Mouse (Mus musculus) liver, embryonic 14.5 days (tissue): ENCODE results near the gene Eef1b2. TPM values are rescaled to one million over a fixed set of nuclear protein-coding genes. Genes with fewer than 3 reads are reported as not detected.

Experiments
- ATAC-seq: fragments of 200-750 bp; cut with Nextera tagmentation; 2 replicates; pipeline ENCODE4 v1.8.0; 2017; ENCODE audit warnings: moderate number of reproducible peaks, mild to moderate bottlenecking, moderate library complexity; ENCODE audit not compliant: insufficient read depth
- DNase-seq, 3 experiments: peaks; one replicate each; pipeline ENCODE4 v3.0.0-alpha.2; 2012 to 2013; ENCODE audit warnings: low read depth in 3 of 3, low spot score in 3 of 3
- H3K27ac ChIP-seq: fragments of 300-500 bp; sonication (generic); 2 replicates; pipeline ENCODE4 v1.5.1; 2014; ENCODE audit warnings: moderate library complexity, mild to moderate bottlenecking, control low read depth, inconsistent platforms
- H3K27me3 ChIP-seq: fragments of 300-500 bp; sonication (generic); 2 replicates; pipeline ENCODE4 v1.6.1; 2014; ENCODE audit warnings: mild to moderate bottlenecking, low read length, moderate library complexity; ENCODE audit not compliant: control insufficient read depth, insufficient read depth
- H3K36me3 ChIP-seq: fragments of 300-500 bp; sonication (generic); replicated peaks from 2 replicates; pipeline ENCODE4 v1.6.1; 2014; ENCODE audit warnings: low read depth; ENCODE audit not compliant: control insufficient read depth, insufficient read depth
- H3K4me1 ChIP-seq, 2 experiments: fragments of 200-500 bp in 1 of 2; fragments of 300-500 bp in 1 of 2; sonication (generic) in 1 of 2; replicated peaks; 2 replicates each; pipeline ENCODE4 v1.6.1; 2012 to 2014; ENCODE audit warnings: antibody characterized with exemption in 1 of 2, inconsistent platforms in 1 of 2, low read length in 1 of 2; ENCODE audit not compliant: control insufficient read depth in 2 of 2, insufficient read depth in 2 of 2
- H3K4me2 ChIP-seq: fragments of 300-500 bp; sonication (generic); 2 replicates; pipeline ENCODE4 v1.6.1; 2014; ENCODE audit warnings: low read depth, mild to moderate bottlenecking, control low read depth, moderate library complexity
- H3K4me3 ChIP-seq, 2 experiments: fragments of 200-500 bp in 1 of 2; fragments of 300-500 bp in 1 of 2; sonication (generic) in 1 of 2; 2 replicates each; pipeline ENCODE4 v1.5.1; 2012 to 2014; ENCODE audit warnings: low read depth in 2 of 2, low read length in 2 of 2, mild to moderate bottlenecking in 2 of 2, control low read depth in 1 of 2, inconsistent platforms in 1 of 2, moderate library complexity in 1 of 2; ENCODE audit not compliant: insufficient read depth in 1 of 2
- H3K9ac ChIP-seq: fragments of 300-500 bp; sonication (generic); replicated peaks from 2 replicates; pipeline ENCODE4 v1.6.1; 2014; ENCODE audit warnings: mild to moderate bottlenecking, control low read depth, moderate library complexity
- H3K9me3 ChIP-seq: fragments of 300-500 bp; sonication (generic); 2 replicates; pipeline ENCODE4 v1.6.1; 2016; ENCODE audit warnings: low read length, mixed read lengths; ENCODE audit not compliant: control insufficient read depth
- CTCF ChIP-seq: IDR thresholded peaks from 2 replicates; pipeline ENCODE4 v1.5.1; 2016; ENCODE audit warnings: antibody characterized with exemption, low read depth, control low read depth
- EP300 ChIP-seq: IDR thresholded peaks from 2 replicates; pipeline ENCODE4 v1.6.1; 2016; ENCODE audit warnings: antibody characterized with exemption, low read depth
- WGBS: fragments of 180-500 bp; shearing (Covaris S2); extraction: QIAGEN DNeasy Blood & Tissue Kit; methylation state at CpG from one replicate; pipeline ENCODE4 v1.1.7; 2014; ENCODE audit not compliant: insufficient replicate concordance; 5-methylcytosine and 5-hydroxymethylcytosine counted together
- microRNA-seq: library from miRNA; unstranded; fragments of <30 nt; microRNA quantifications from one replicate; pipeline ENCODE4, GENCODE M21; 2016
- polyA plus RNA-seq, 2 experiments: library from polyadenylated mRNA; depleted of rRNA in 1 of 2; stranded (reverse) in 1 of 2; unstranded in 1 of 2; fragments of >200 nt; fragmentation: Nextera tagmentation in 1 of 2; extraction: Ambion mirVana in 1 of 2; gene quantifications; 2 replicates each; pipeline versions ENCODE4 v1.2.1 to v1.2.3; 2012 to 2014

The Eef1b2 gene
- polyA plus RNA-seq, 2 experiments, result 382 to 523 TPM

- ATAC-seq, result no peak
- WGBS, result 66% methylated on average over 4 of the region's 4 CpGs
- no peak overlapping the region for H3K27ac ChIP-seq
- no peaks in the 10 kb centered on the region for H3K9me3 ChIP-seq
- no peaks in the 10 kb centered on the region; the same call in 1 of the 2 replicates for H3K27me3 ChIP-seq
- H3K4me1 ChIP-seq, result no peaks in the 10 kb centered on the region
- H3K4me2 ChIP-seq, result no peak overlapping the region
- peak; percentile 30; the same call in 1 of the 2 replicates for TF ChIP-seq CTCF
- TF ChIP-seq EP300, result no peak
- H3K9ac ChIP-seq, result no peak overlapping the region
- H3K36me3 ChIP-seq, result no peaks in the 10 kb centered on the region
- H3K4me3 ChIP-seq, result no peak overlapping the region
- no peak for DNase-seq
Observed at GRCm38 (mm10) chr1:63219277-63219676, 42.7 kb downstream of the Eef1b2 start.

- Histone ChIP-seq H3K27me3 (no peaks in the 10 kb centered on the region), H3K36me3 (no peaks in the 10 kb centered on the region), H3K4me3 (no peak overlapping the region), H3K4me2 (no peak overlapping the region), H3K9me3 (no peaks in the 10 kb centered on the region), H3K27ac (no peak overlapping the region), H3K4me1 (no peaks in the 10 kb centered on the region), H3K9ac (no peak overlapping the region)
- WGBS, result 20% methylated on average over 4 of the region's 4 CpGs
- TF ChIP-seq EP300 (peak; percentile 61; the same call in 1 of the 2 replicates), CTCF (no peak)
- ATAC-seq (peak; percentile 57; the same call in 1 of the 2 replicates), DNase-seq (no peak)
Observed at GRCm38 (mm10) chr1:63225009-63225408, 48.4 kb downstream of the Eef1b2 start.

- DNase-seq, result no peak
Observed at GRCm38 (mm10) chr1:63225890-63226289, 49.3 kb downstream of the Eef1b2 start.

GRCm38 (mm10) chr1:63227241-63227640 is 50.6 kb downstream of the Eef1b2 start:
- no peak overlapping the region for H3K9ac ChIP-seq
- 60% methylated on average over 5 of the region's 5 CpGs for WGBS
- TF ChIP-seq EP300 (no peak), CTCF (no peak)

More at GRCm38 (mm10) chr1:63225890-63226289, 49.3 kb downstream of the Eef1b2 start:
- Histone ChIP-seq H3K9me3 (no peaks in the 10 kb centered on the region), H3K4me2 (no peak overlapping the region), H3K4me1 (no peaks in the 10 kb centered on the region), H3K4me3 (no peak overlapping the region), H3K9ac (no peak overlapping the region), H3K27me3 (no peaks in the 10 kb centered on the region), H3K36me3 (no peaks in the 10 kb centered on the region), H3K27ac (no peak overlapping the region)
- WGBS, result 19% methylated on average over 7 of the region's 7 CpGs
- no peak for TF ChIP-seq CTCF
- no peak for TF ChIP-seq EP300
- ATAC-seq, result no peak

More at GRCm38 (mm10) chr1:63227241-63227640, 50.6 kb downstream of the Eef1b2 start:
- no peak overlapping the region for H3K4me3 ChIP-seq
- H3K4me2 ChIP-seq, result no peak overlapping the region
- DNase-seq (no peak), ATAC-seq (no peak)
- no peaks in the 10 kb centered on the region for H3K36me3 ChIP-seq
- H3K27ac ChIP-seq, result no peak overlapping the region
- no peaks in the 10 kb centered on the region for H3K4me1 ChIP-seq
- H3K9me3 ChIP-seq, result no peaks in the 10 kb centered on the region
- H3K27me3 ChIP-seq, result no peaks in the 10 kb centered on the region

Small RNA genes lying within 50 kb of the gene (microRNA-seq; reads per million reads assigned to microRNA genes)
- not detected for gene Gm24557
- not detected for gene Gm27512

Other genes starting within 250 kb of the Eef1b2 start
- 2.4 and 2.5 TPM in 2 replicates for gene Ino80d, start 62.2 kb upstream of the Eef1b2 start, polyA plus RNA-seq (2012; rRNA removed)
- 3.4 and 3.9 TPM in 2 replicates for gene Ino80d, start 62.2 kb upstream of the Eef1b2 start, polyA plus RNA-seq (2014; fragmentation: Nextera tagmentation; extraction: Ambion mirVana)
- gene Ndufs1, start within 50 bp of the Eef1b2 start, polyA plus RNA-seq (2012; rRNA removed), result 38.2 and 57.9 TPM in 2 replicates
- gene Ndufs1, start within 50 bp of the Eef1b2 start, polyA plus RNA-seq (2014; fragmentation: Nextera tagmentation; extraction: Ambion mirVana), result 108 and 122 TPM in 2 replicates
- gene Gpr1, start 37.7 kb downstream of the Eef1b2 start, polyA plus RNA-seq (2012; rRNA removed), result not detected in 2 replicates
- not detected in 2 replicates for gene Gpr1, start 37.7 kb downstream of the Eef1b2 start, polyA plus RNA-seq (2014; fragmentation: Nextera tagmentation; extraction: Ambion mirVana)
- gene Zdbf2, start 96.4 kb downstream of the Eef1b2 start, polyA plus RNA-seq (2012; rRNA removed), result 0.09 TPM in 2 replicates
- 0.06 and 0.19 TPM in 2 replicates for gene Zdbf2, start 96.4 kb downstream of the Eef1b2 start, polyA plus RNA-seq (2014; fragmentation: Nextera tagmentation; extraction: Ambion mirVana)